Mouse (Mus musculus): Measurements from ENCODE around the gene Skp2.

The Skp2 gene

GRCm38 (mm10) chr15:9113556-9113955 is 41.7 kb downstream of the Skp2 start:
- DNase-seq (ENCODE audit: inconsistent ontology term): no peak

- DNase-seq (ENCODE audit: inconsistent ontology term): no peak
Observed at GRCm38 (mm10) chr15:9111648-9112047, 43.6 kb downstream of the Skp2 start.

- no peak for DNase-seq (ENCODE audit: inconsistent ontology term)
Observed at GRCm38 (mm10) chr15:9110526-9111347, 44.5 kb downstream of the Skp2 start.

- no peak for DNase-seq (ENCODE audit: inconsistent ontology term)
Observed at GRCm38 (mm10) chr15:9106303-9107074, 48.7 kb downstream of the Skp2 start.

GRCm38 (mm10) chr15:9100446-9101077 is 54.7 kb downstream of the Skp2 start:
- no peak for DNase-seq (ENCODE audit: inconsistent ontology term)

- DNase-seq (ENCODE audit: inconsistent ontology term): no peak
Observed at GRCm38 (mm10) chr15:9096865-9097264, 58.4 kb downstream of the Skp2 start.

GRCm38 (mm10) chr15:9094366-9094750 is 60.9 kb downstream of the Skp2 start:
- no peak for DNase-seq (ENCODE audit: inconsistent ontology term)

- no peak for DNase-seq (ENCODE audit: inconsistent ontology term)
Observed at GRCm38 (mm10) chr15:9093598-9094365, 61.4 kb downstream of the Skp2 start.

- no peak for DNase-seq (ENCODE audit: inconsistent ontology term)
Observed at GRCm38 (mm10) chr15:9090662-9091061, 64.6 kb downstream of the Skp2 start.

GRCm38 (mm10) chr15:9089136-9089720 is 66.0 kb downstream of the Skp2 start:
- DNase-seq (ENCODE audit: inconsistent ontology term): peak; percentile 58

GRCm38 (mm10) chr15:9088683-9089072 is 66.5 kb downstream of the Skp2 start:
- DNase-seq (ENCODE audit: inconsistent ontology term): no peak

- no peak for DNase-seq (ENCODE audit: inconsistent ontology term)
Observed at GRCm38 (mm10) chr15:9087895-9088682, 67.1 kb downstream of the Skp2 start.

GRCm38 (mm10) chr15:9087421-9087820 is 67.8 kb downstream of the Skp2 start:
- DNase-seq (ENCODE audit: inconsistent ontology term): no peak

- DNase-seq (ENCODE audit: inconsistent ontology term): peak; percentile 83
Observed at GRCm38 (mm10) chr15:9086813-9087212, 68.4 kb downstream of the Skp2 start.

- no peak for DNase-seq (ENCODE audit: inconsistent ontology term)
Observed at GRCm38 (mm10) chr15:9082753-9083152, 72.5 kb downstream of the Skp2 start.

GRCm38 (mm10) chr15:9081294-9081693 is 73.9 kb downstream of the Skp2 start:
- no peak for DNase-seq (ENCODE audit: inconsistent ontology term)

GRCm38 (mm10) chr15:9080206-9080605 is 75.0 kb downstream of the Skp2 start:
- DNase-seq (ENCODE audit: inconsistent ontology term): no peak

GRCm38 (mm10) chr15:9079626-9080025 is 75.6 kb downstream of the Skp2 start:
- DNase-seq (ENCODE audit: inconsistent ontology term): no peak

- DNase-seq (ENCODE audit: inconsistent ontology term): no peak
Observed at GRCm38 (mm10) chr15:9078481-9079300, 76.5 kb downstream of the Skp2 start.

Data from Muller cell, postnatal 12 days (primary cell).